Mouse (Mus musculus): ENCODE measurements around the gene Prkca. TPM values are rescaled to one million over a fixed set of nuclear protein-coding genes. Genes with fewer than 3 reads are reported as not detected.

The Prkca gene
- polyA plus RNA-seq, 1 experiment, result 42.3 TPM

DNA sequence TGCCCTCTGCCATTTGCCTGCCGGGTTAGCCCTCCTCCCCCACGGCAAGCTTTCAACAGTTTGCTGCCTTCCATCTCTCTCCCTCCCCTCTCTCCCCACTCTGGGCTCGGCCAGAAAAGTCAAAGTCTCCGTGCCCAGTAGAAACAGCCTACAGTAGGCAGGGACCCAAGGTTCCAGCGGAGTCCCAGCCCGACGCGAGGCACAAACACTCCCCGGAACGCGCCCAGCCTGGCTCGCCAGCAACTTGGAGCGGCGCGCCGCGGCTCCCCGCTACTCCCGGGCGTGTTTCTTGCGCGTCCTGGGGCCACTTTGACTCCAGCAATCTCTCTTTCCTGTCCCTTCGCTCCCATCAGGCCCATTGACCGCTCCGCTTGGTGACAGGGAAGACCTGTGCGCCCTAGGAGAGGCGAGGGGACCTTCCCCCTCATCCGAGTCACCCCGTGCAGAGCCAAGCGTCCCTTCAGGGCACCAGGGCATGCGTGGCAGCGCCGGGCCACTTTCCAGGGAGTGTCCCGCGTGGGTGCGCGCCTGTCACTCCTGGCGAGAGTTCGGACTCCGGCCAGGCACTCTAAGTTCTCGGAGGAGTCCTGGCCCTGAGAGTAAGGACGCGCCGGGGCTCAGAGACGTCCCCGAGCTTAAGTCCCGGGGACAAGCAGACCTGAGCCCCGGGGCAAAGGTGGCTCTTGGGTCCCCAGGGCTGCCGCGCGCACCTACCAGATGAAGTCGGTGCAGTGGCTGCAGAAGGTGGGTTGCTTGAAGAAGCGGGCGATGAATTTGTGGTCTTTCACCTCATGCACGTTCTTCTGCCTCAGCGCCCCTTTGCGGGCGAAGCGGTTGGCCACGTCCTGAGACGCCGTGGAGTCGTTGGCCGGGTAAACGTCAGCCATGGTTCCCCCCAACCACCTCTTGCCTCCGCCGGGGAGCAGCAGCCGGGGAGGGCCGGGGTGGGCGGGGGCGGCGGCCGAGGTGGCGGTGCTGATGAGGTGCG lies 653 bp downstream of the Prkca start, which contains the start of gene Apoh:
Gene Apoh, plus strand, starts transcription at position 574 of the 988 bp plus-strand sequence.
- Histone ChIP-seq H3K27ac (ENCODE audit: insufficient read depth, low read length) (peak within 1 kb of the TSS; percentile 79; the same call in 1 of the 2 replicates), H3K4me1 (ENCODE audit: control insufficient read depth, insufficient read depth, low read length) (no peaks in the 10 kb centered on the region; the same call in none of the 2 replicates), H3K4me3 (ENCODE audit: insufficient read depth, low read length) (peak within 1 kb of the TSS; percentile 98)
- TF ChIP-seq CTCF (IDR thresholded peaks at IDR 0.05; ENCODE audit: extremely low read depth, insufficient read depth, low read length), result no peak
- no peak for TF ChIP-seq POLR2A (IDR thresholded peaks at IDR 0.05; ENCODE audit: extremely low read depth, insufficient read depth, low read length)

- H3K4me3 ChIP-seq (ENCODE audit: insufficient read depth, low read length), result peak overlapping the region; percentile 98
- H3K4me1 ChIP-seq (ENCODE audit: control insufficient read depth, insufficient read depth, low read length), result no peaks in the 10 kb centered on the region; the same call in none of the 2 replicates
- no peak for TF ChIP-seq CTCF (IDR thresholded peaks at IDR 0.05; ENCODE audit: extremely low read depth, insufficient read depth, low read length)
- TF ChIP-seq POLR2A (IDR thresholded peaks at IDR 0.05; ENCODE audit: extremely low read depth, insufficient read depth, low read length), result no peak
- no peak overlapping the region for H3K27ac ChIP-seq (ENCODE audit: insufficient read depth, low read length)
These were observed 1.9 kb downstream of the Prkca start for GRCm38 (mm10) chr11:108341783-108342182.

- Histone ChIP-seq H3K4me3 (ENCODE audit: insufficient read depth, low read length) (no peak overlapping the region), H3K4me1 (ENCODE audit: control insufficient read depth, insufficient read depth, low read length) (peaks cover 1% of the 10 kb centered on the region), H3K27ac (ENCODE audit: insufficient read depth, low read length) (no peak overlapping the region)
- TF ChIP-seq POLR2A (IDR thresholded peaks at IDR 0.05; ENCODE audit: extremely low read depth, insufficient read depth, low read length) (no peak), CTCF (IDR thresholded peaks at IDR 0.05; ENCODE audit: extremely low read depth, insufficient read depth, low read length) (no peak)
These were observed 3.4 kb downstream of the Prkca start for GRCm38 (mm10) chr11:108340293-108340692.

GRCm38 (mm10) chr11:108336445-108336844 lies 7.3 kb downstream of the Prkca start:
- H3K27ac ChIP-seq (ENCODE audit: insufficient read depth, low read length), result no peak overlapping the region
- peaks cover 5% of the 10 kb centered on the region for H3K4me1 ChIP-seq (ENCODE audit: control insufficient read depth, insufficient read depth, low read length)
- TF ChIP-seq POLR2A (IDR thresholded peaks at IDR 0.05; ENCODE audit: extremely low read depth, insufficient read depth, low read length), result no peak
- no peak overlapping the region for H3K4me3 ChIP-seq (ENCODE audit: insufficient read depth, low read length)

- TF ChIP-seq POLR2A (IDR thresholded peaks at IDR 0.05; ENCODE audit: extremely low read depth, insufficient read depth, low read length), result no peak
- TF ChIP-seq CTCF (IDR thresholded peaks at IDR 0.05; ENCODE audit: extremely low read depth, insufficient read depth, low read length), result no peak
- H3K4me3 ChIP-seq (ENCODE audit: insufficient read depth, low read length), result no peak overlapping the region
These were observed 8.2 kb downstream of the Prkca start for GRCm38 (mm10) chr11:108335536-108335935.

GRCm38 (mm10) chr11:108334658-108335057 lies 9.1 kb downstream of the Prkca start:
- H3K4me3 ChIP-seq (ENCODE audit: insufficient read depth, low read length), result no peak overlapping the region
- peaks cover 5% of the 10 kb centered on the region; the same call in 1 of the 2 replicates for H3K4me1 ChIP-seq (ENCODE audit: control insufficient read depth, insufficient read depth, low read length)
- TF ChIP-seq POLR2A (IDR thresholded peaks at IDR 0.05; ENCODE audit: extremely low read depth, insufficient read depth, low read length) (no peak), CTCF (IDR thresholded peaks at IDR 0.05; ENCODE audit: extremely low read depth, insufficient read depth, low read length) (no peak)
- no peak overlapping the region for H3K27ac ChIP-seq (ENCODE audit: insufficient read depth, low read length)

More at GRCm38 (mm10) chr11:108335536-108335935, 8.2 kb downstream of the Prkca start:
- Histone ChIP-seq H3K27ac (ENCODE audit: insufficient read depth, low read length) (no peak overlapping the region), H3K4me1 (ENCODE audit: control insufficient read depth, insufficient read depth, low read length) (peaks cover 5% of the 10 kb centered on the region)

- Histone ChIP-seq H3K27ac (ENCODE audit: insufficient read depth, low read length) (no peak overlapping the region), H3K4me3 (ENCODE audit: insufficient read depth, low read length) (no peak overlapping the region), H3K4me1 (ENCODE audit: control insufficient read depth, insufficient read depth, low read length) (peaks cover 7% of the 10 kb centered on the region; the same call in 1 of the 2 replicates)
- no peak for TF ChIP-seq POLR2A (IDR thresholded peaks at IDR 0.05; ENCODE audit: extremely low read depth, insufficient read depth, low read length)
- no peak for TF ChIP-seq CTCF (IDR thresholded peaks at IDR 0.05; ENCODE audit: extremely low read depth, insufficient read depth, low read length)
These were observed 9.9 kb downstream of the Prkca start for GRCm38 (mm10) chr11:108333583-108334379.

- no peak overlapping the region for H3K4me3 ChIP-seq (ENCODE audit: insufficient read depth, low read length)
- TF ChIP-seq POLR2A (IDR thresholded peaks at IDR 0.05; ENCODE audit: extremely low read depth, insufficient read depth, low read length), result no peak
- TF ChIP-seq CTCF (IDR thresholded peaks at IDR 0.05; ENCODE audit: extremely low read depth, insufficient read depth, low read length), result no peak
- no peak overlapping the region for H3K27ac ChIP-seq (ENCODE audit: insufficient read depth, low read length)
- H3K4me1 ChIP-seq (ENCODE audit: control insufficient read depth, insufficient read depth, low read length), result peaks cover 7% of the 10 kb centered on the region; the same call in 1 of the 2 replicates
These were observed 10.7 kb downstream of the Prkca start for GRCm38 (mm10) chr11:108333006-108333405.

GRCm38 (mm10) chr11:108330818-108331217 lies 12.9 kb downstream of the Prkca start:
- Histone ChIP-seq H3K27ac (ENCODE audit: insufficient read depth, low read length) (no peak overlapping the region), H3K4me1 (ENCODE audit: control insufficient read depth, insufficient read depth, low read length) (peaks cover 9% of the 10 kb centered on the region; the same call in 1 of the 2 replicates), H3K4me3 (ENCODE audit: insufficient read depth, low read length) (no peak overlapping the region)
- TF ChIP-seq CTCF (IDR thresholded peaks at IDR 0.05; ENCODE audit: extremely low read depth, insufficient read depth, low read length), result no peak
